Mouse (Mus musculus) hindbrain, embryonic 12.5 days (tissue): Measurements from ENCODE around the gene Gas7. TPM values are rescaled to one million over a fixed set of nuclear protein-coding genes. Genes with fewer than 3 reads are reported as not detected.

ENCODE experiments used
- ATAC-seq: fragments of 200-750 bp; cut with Nextera tagmentation; 2 replicates; pipeline ENCODE4 v1.8.0; 2017; ENCODE audit warnings: moderate TSS enrichment; ENCODE audit not compliant: low FRiP score
- H3K27ac ChIP-seq: fragments of 300-500 bp; sonication (generic); 2 replicates; pipeline ENCODE4 v1.5.1; 2016; ENCODE audit warnings: mild to moderate bottlenecking
- H3K27me3 ChIP-seq: fragments of 300-500 bp; sonication (generic); 2 replicates; pipeline ENCODE4 v1.6.1; 2016; ENCODE audit warnings: mild to moderate bottlenecking
- H3K36me3 ChIP-seq: fragments of 300-500 bp; sonication (generic); 2 replicates; pipeline ENCODE4 v1.6.1; 2016; ENCODE audit warnings: mild to moderate bottlenecking
- H3K4me1 ChIP-seq: fragments of 300-500 bp; sonication (generic); 2 replicates; pipeline ENCODE4 v1.6.1; 2016
- H3K4me2 ChIP-seq: fragments of 300-500 bp; sonication (generic); replicated peaks from 2 replicates; pipeline ENCODE4 v1.6.1; 2016; ENCODE audit warnings: mild to moderate bottlenecking
- H3K4me3 ChIP-seq: fragments of 300-500 bp; sonication (generic); 2 replicates; pipeline ENCODE4 v1.5.1; 2016; ENCODE audit warnings: mild to moderate bottlenecking
- H3K9ac ChIP-seq: fragments of 300-500 bp; sonication (generic); 2 replicates; pipeline ENCODE4 v1.6.1; 2016; ENCODE audit warnings: mild to moderate bottlenecking, moderate library complexity
- H3K9me3 ChIP-seq: fragments of 300-500 bp; sonication (generic); replicated peaks from 2 replicates; pipeline ENCODE4 v1.6.1; 2016; ENCODE audit warnings: mild to moderate bottlenecking
- WGBS: fragments of 180-500 bp; shearing (Covaris S2); methylation state at CpG from one replicate; pipeline ENCODE4 v1.1.7; 2016; 5-methylcytosine and 5-hydroxymethylcytosine counted together
- polyA plus RNA-seq: library from polyadenylated mRNA; unstranded; fragments of >200 nt; fragmentation: Nextera tagmentation; extraction: Ambion mirVana; gene quantifications from 2 replicates; pipeline ENCODE4 v1.2.1, GENCODE M21; 2016

Gas7 gene
- polyA plus RNA-seq, 1 experiment from 2014 or later: 3.8 TPM

DNA sequence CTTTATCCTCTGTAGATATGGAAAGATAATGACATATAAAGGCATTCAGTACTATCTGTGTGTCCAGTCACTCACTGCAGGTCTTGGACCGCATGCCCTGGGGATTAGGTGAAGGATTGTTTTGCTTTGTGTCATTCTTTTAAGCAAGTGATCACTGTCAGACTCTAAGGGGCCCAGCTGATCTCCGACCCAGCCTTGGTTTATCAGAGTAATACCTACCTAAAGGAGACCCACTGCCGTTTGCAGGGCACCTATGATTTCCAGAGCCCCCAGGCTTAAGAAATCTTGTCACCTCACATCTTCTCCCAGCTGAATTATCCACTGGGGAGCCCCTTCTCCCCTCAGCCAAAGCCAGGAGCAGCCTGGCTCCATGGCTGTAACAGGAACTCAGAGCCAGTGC is 70.6 kb downstream of the Gas7 start:
- H3K4me3 ChIP-seq: no peak overlapping the region
- no peak for ATAC-seq
- H3K27ac ChIP-seq: no peak overlapping the region
- H3K4me2 ChIP-seq: no peak overlapping the region
- H3K9me3 ChIP-seq: no peaks in the 10 kb centered on the region
- no peaks in the 10 kb centered on the region for H3K36me3 ChIP-seq
- no peak overlapping the region; the same call in 1 of the 2 replicates for H3K9ac ChIP-seq
- WGBS: 66% methylated on average over 3 of the region's 3 CpGs
- no peaks in the 10 kb centered on the region for H3K27me3 ChIP-seq
- peaks cover 11% of the 10 kb centered on the region for H3K4me1 ChIP-seq

- no peaks in the 10 kb centered on the region for H3K36me3 ChIP-seq
- 80% methylated on average over 12 of the region's 12 CpGs for WGBS
- no peaks in the 10 kb centered on the region for H3K9me3 ChIP-seq
- H3K4me1 ChIP-seq: peaks cover 11% of the 10 kb centered on the region
- no peak overlapping the region for H3K27ac ChIP-seq
- no peak for ATAC-seq
- H3K4me3 ChIP-seq: no peak overlapping the region
- no peak overlapping the region for H3K9ac ChIP-seq
- H3K27me3 ChIP-seq: no peaks in the 10 kb centered on the region
- H3K4me2 ChIP-seq: no peak overlapping the region
Observed at GRCm38 (mm10) chr11:67526621-67527545, 71.6 kb downstream of the Gas7 start.

DNA sequence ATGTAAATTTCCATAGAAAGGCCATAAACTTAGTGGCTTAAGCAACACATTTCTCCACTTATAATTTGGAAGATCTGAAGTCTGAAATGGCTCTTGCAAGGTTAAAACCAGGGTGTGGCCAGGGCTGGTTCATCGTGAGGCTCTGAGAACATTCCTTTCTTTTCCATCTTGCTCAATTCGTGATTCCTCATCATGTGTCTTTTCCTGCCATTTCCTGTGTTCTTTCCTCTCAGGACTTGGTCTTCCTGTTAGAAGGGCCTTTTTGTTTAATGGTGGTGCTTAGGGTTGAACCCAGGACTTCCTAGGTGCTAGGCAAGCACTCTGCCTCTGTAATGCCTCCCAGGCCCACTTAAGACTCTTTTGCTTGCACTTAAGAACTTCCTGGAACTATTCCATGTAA is 76.0 kb downstream of the Gas7 start:
- Histone ChIP-seq H3K9me3 (no peaks in the 10 kb centered on the region), H3K27ac (no peak overlapping the region), H3K36me3 (no peaks in the 10 kb centered on the region), H3K27me3 (no peaks in the 10 kb centered on the region), H3K4me2 (no peak overlapping the region), H3K4me3 (no peak overlapping the region), H3K4me1 (peaks cover 6% of the 10 kb centered on the region; the same call in 1 of the 2 replicates), H3K9ac (no peak overlapping the region)
- ATAC-seq: no peak
- WGBS: 84% methylated on average over 2 of the region's 2 CpGs

DNA sequence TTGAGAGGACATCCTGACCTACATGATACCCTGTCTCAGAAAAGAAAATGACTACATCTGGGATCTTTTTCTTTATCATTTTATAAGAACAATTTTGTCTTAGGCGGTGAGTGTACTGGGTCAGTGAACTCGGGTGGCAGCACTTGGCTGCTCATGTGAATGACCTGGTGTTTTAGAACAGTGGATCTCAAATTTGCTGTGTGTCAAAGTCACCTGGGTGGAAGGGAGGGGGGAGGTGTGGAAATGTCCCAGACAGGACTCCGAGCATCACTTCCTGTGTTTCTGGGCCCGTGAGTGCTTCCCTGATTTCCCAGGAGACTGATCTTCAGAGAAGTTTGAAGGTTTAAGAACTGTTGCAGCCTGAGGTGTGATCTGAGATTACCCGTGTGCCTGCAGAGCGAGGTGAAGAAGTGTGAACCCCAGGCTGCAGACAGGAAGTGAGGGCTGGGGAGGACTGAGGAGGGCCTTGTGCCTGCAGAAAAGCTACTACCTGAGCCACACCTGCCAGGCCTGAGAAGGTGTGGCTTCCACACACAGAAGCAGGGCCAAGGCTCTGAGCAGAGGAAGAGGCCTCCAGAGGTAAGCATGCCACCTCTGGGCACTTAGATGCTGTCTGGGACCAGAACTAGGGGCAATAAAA is 76.8 kb downstream of the Gas7 start:
- WGBS: 81% methylated on average over 6 of the region's 6 CpGs

GRCm38 (mm10) chr11:67532728-67533127 is 77.5 kb downstream of the Gas7 start:
- no peak for ATAC-seq
- 79% methylated on average over 10 of the region's 10 CpGs for WGBS
- no peak overlapping the region for H3K27ac ChIP-seq

More for the DNA sequence above, 76.8 kb downstream of the Gas7 start:
- H3K27ac ChIP-seq: no peak overlapping the region
- no peak overlapping the region for H3K4me2 ChIP-seq
- H3K36me3 ChIP-seq: no peaks in the 10 kb centered on the region
- H3K9ac ChIP-seq: no peak overlapping the region
- H3K4me3 ChIP-seq: no peak overlapping the region
- H3K27me3 ChIP-seq: no peaks in the 10 kb centered on the region
- H3K4me1 ChIP-seq: peaks cover 6% of the 10 kb centered on the region; the same call in 1 of the 2 replicates
- no peak for ATAC-seq
- H3K9me3 ChIP-seq: no peaks in the 10 kb centered on the region

GRCm38 (mm10) chr11:67533151-67533550 is 77.9 kb downstream of the Gas7 start:
- no peak overlapping the region for H3K4me3 ChIP-seq
- H3K36me3 ChIP-seq: no peaks in the 10 kb centered on the region
- no peak overlapping the region for H3K4me2 ChIP-seq
- no peaks in the 10 kb centered on the region for H3K27me3 ChIP-seq
- no peaks in the 10 kb centered on the region for H3K4me1 ChIP-seq
- no peak overlapping the region for H3K9ac ChIP-seq
- WGBS: 87% methylated on average over 6 of the region's 6 CpGs
- no peaks in the 10 kb centered on the region for H3K9me3 ChIP-seq
- ATAC-seq: no peak
- H3K27ac ChIP-seq: no peak overlapping the region

More at GRCm38 (mm10) chr11:67532728-67533127, 77.5 kb downstream of the Gas7 start:
- Histone ChIP-seq H3K4me3 (no peak overlapping the region), H3K9me3 (no peaks in the 10 kb centered on the region), H3K4me2 (no peak overlapping the region), H3K27me3 (no peaks in the 10 kb centered on the region), H3K4me1 (no peaks in the 10 kb centered on the region), H3K9ac (no peak overlapping the region), H3K36me3 (no peaks in the 10 kb centered on the region)

GRCm38 (mm10) chr11:67535703-67536102 is 80.5 kb downstream of the Gas7 start:
- H3K4me3 ChIP-seq: no peak overlapping the region
- no peak for ATAC-seq
- H3K9me3 ChIP-seq: no peaks in the 10 kb centered on the region
- H3K9ac ChIP-seq: no peak overlapping the region
- no peaks in the 10 kb centered on the region for H3K36me3 ChIP-seq
- no peaks in the 10 kb centered on the region for H3K27me3 ChIP-seq
- H3K4me1 ChIP-seq: no peaks in the 10 kb centered on the region
- no peak overlapping the region for H3K4me2 ChIP-seq
- H3K27ac ChIP-seq: no peak overlapping the region
- 80% methylated on average over 1 of the region's 1 CpGs for WGBS

DNA sequence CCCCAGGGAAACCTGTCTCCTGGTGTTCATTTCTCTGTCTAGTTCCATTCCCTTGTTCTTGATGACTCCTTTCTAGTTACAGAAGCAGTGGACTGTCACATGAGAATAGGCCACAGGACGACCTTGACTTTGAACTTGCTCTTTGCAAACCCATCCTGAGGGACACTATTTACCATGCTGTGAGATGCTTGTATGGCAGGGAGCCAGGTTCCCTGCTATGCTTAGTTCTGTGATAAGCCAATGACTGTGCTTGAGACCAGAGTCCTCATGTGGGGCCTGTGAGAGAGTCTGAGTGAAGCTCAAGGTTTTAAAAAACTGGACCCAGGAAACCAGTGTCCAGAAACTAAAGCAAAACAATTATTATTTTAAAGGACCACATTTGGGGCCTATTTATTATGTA is 81.2 kb downstream of the Gas7 start:
- Histone ChIP-seq H3K27me3 (no peaks in the 10 kb centered on the region), H3K4me2 (no peak overlapping the region), H3K9ac (no peak overlapping the region), H3K4me3 (no peak overlapping the region), H3K4me1 (no peaks in the 10 kb centered on the region), H3K36me3 (no peaks in the 10 kb centered on the region), H3K27ac (no peak overlapping the region), H3K9me3 (no peaks in the 10 kb centered on the region)
- no peak for ATAC-seq
- WGBS: 97% methylated on average over 1 of the region's 1 CpGs

GRCm38 (mm10) chr11:67537353-67537752 is 82.1 kb downstream of the Gas7 start:
- Histone ChIP-seq H3K36me3 (no peaks in the 10 kb centered on the region), H3K4me3 (no peak overlapping the region), H3K27me3 (no peaks in the 10 kb centered on the region), H3K27ac (no peak overlapping the region), H3K4me2 (no peak overlapping the region), H3K9ac (no peak overlapping the region), H3K4me1 (no peaks in the 10 kb centered on the region), H3K9me3 (no peaks in the 10 kb centered on the region)
- ATAC-seq: no peak
- 89% methylated on average over 4 of the region's 4 CpGs for WGBS

GRCm38 (mm10) chr11:67538557-67538956 is 83.3 kb downstream of the Gas7 start:
- Histone ChIP-seq H3K27me3 (no peaks in the 10 kb centered on the region), H3K9me3 (no peaks in the 10 kb centered on the region), H3K27ac (no peak overlapping the region), H3K9ac (no peak overlapping the region), H3K4me1 (no peaks in the 10 kb centered on the region), H3K4me3 (no peak overlapping the region), H3K4me2 (no peak overlapping the region), H3K36me3 (no peaks in the 10 kb centered on the region)
- 85% methylated on average over 6 of the region's 6 CpGs for WGBS
- no peak for ATAC-seq

GRCm38 (mm10) chr11:67544656-67545432 is 89.6 kb downstream of the Gas7 start:
- ATAC-seq: no peak
- no peak overlapping the region for H3K4me2 ChIP-seq
- no peak overlapping the region for H3K4me3 ChIP-seq
- H3K9me3 ChIP-seq: no peaks in the 10 kb centered on the region
- H3K27me3 ChIP-seq: no peaks in the 10 kb centered on the region
- H3K36me3 ChIP-seq: no peaks in the 10 kb centered on the region
- no peak overlapping the region for H3K9ac ChIP-seq
- peaks cover 5% of the 10 kb centered on the region; the same call in 1 of the 2 replicates for H3K4me1 ChIP-seq
- 55% methylated on average over 11 of the region's 11 CpGs for WGBS
- no peak overlapping the region for H3K27ac ChIP-seq

GRCm38 (mm10) chr11:67546582-67546981 is 91.3 kb downstream of the Gas7 start:
- Histone ChIP-seq H3K9ac (no peak overlapping the region), H3K9me3 (no peaks in the 10 kb centered on the region), H3K4me2 (no peak overlapping the region), H3K4me3 (no peak overlapping the region), H3K27me3 (no peaks in the 10 kb centered on the region), H3K36me3 (no peaks in the 10 kb centered on the region), H3K4me1 (peaks cover 5% of the 10 kb centered on the region; the same call in 1 of the 2 replicates), H3K27ac (no peak overlapping the region)
- ATAC-seq: no peak
- 36% methylated on average over 5 of the region's 5 CpGs for WGBS
